In genomic region chr17:83913711-83914415, GRCm38 (mm10) we compare ENCODE assay signal across 10 mouse cellular contexts.
A peak's percentile ranks its signal among the peaks of the same experiment; 100 is the strongest.
DNase-seq lines count a peak whose midpoint lies in the region; ATAC-seq and TF ChIP-seq lines count a peak whose summit lies in the region.
"Had no signal": no experiment of that assay in that cellular context is flagged by ENCODE, and none has a peak within 500 bp of the region (broad histone marks: within the 10 kb centered on the region; RNA-seq: fewer than 3 reads in every experiment).

No protein-coding gene starts in this region.

- no peaks in the 10 kb centered on the region for H3K27me3 ChIP-seq in heart, postnatal 0 days (ENCODE audit: control insufficient read depth, insufficient read depth, low read length)
- no peaks in the 10 kb centered on the region for H3K27me3 ChIP-seq in heart, embryonic 12.5 days (replicated peaks)
- H3K27me3 ChIP-seq in midbrain, embryonic 11.5 days (ENCODE audit: control insufficient read depth, insufficient read depth, low read length), result no peaks in the 10 kb centered on the region
- H3K27me3 ChIP-seq in midbrain, postnatal 0 days (ENCODE audit: insufficient read depth, low read length), result no peaks in the 10 kb centered on the region
- no peaks in the 10 kb centered on the region for H3K27me3 ChIP-seq in embryonic facial prominence, embryonic 14.5 days (replicated peaks; ENCODE audit: control insufficient read depth, insufficient read depth, low read length)
- H3K27me3 ChIP-seq in stomach, embryonic 15.5 days (replicated peaks), result no peaks in the 10 kb centered on the region
- H3K27me3 ChIP-seq in liver, embryonic 11.5 days (replicated peaks; ENCODE audit: control insufficient read depth, insufficient read depth, low read length), result no peaks in the 10 kb centered on the region

- TF ChIP-seq CTCF in heart, postnatal 0 days (IDR thresholded peaks at IDR 0.05; ENCODE audit: low read depth), result no peak
- no peak for TF ChIP-seq CTCF in midbrain, postnatal 0 days (IDR thresholded peaks at IDR 0.05)

- ATAC-seq in heart, postnatal 0 days (ENCODE audit: insufficient read depth, low read depth), result no peak
- ATAC-seq in heart, embryonic 12.5 days (ENCODE audit: insufficient number of reproducible peaks, low FRiP score), result no peak
- ATAC-seq in midbrain, embryonic 11.5 days (ENCODE audit: low FRiP score), result no peak
- no peak for ATAC-seq in midbrain, postnatal 0 days (ENCODE audit: low FRiP score)
- ATAC-seq in embryonic facial prominence, embryonic 14.5 days (ENCODE audit: low read depth), result peak; percentile 87
- no peak for ATAC-seq in stomach, embryonic 15.5 days (ENCODE audit: insufficient read depth, low FRiP score, low read depth)
- no peak for ATAC-seq in liver, embryonic 11.5 days (replicated peaks; ENCODE audit: low FRiP score)

- H3K4me1 ChIP-seq in heart, postnatal 0 days (ENCODE audit: control insufficient read depth, insufficient read depth), result peaks cover 20% of the 10 kb centered on the region
- H3K4me1 ChIP-seq in heart, embryonic 12.5 days (replicated peaks), result peaks cover 39% of the 10 kb centered on the region
- H3K4me1 ChIP-seq in midbrain, embryonic 11.5 days (ENCODE audit: control insufficient read depth, insufficient read depth, low read length), result no peaks in the 10 kb centered on the region
- H3K4me1 ChIP-seq in midbrain, postnatal 0 days (ENCODE audit: insufficient read depth, low read length), result no peaks in the 10 kb centered on the region
- peaks cover 49% of the 10 kb centered on the region for H3K4me1 ChIP-seq in embryonic facial prominence, embryonic 14.5 days (ENCODE audit: control insufficient read depth, insufficient read depth, low read length)
- peaks cover 39% of the 10 kb centered on the region for H3K4me1 ChIP-seq in stomach, embryonic 15.5 days
- H3K4me1 ChIP-seq in liver, embryonic 11.5 days (replicated peaks; ENCODE audit: control insufficient read depth, insufficient read depth, low read length), result peaks cover 14% of the 10 kb centered on the region

- no peak for DNase-seq in heart, postnatal 0 days (ENCODE audit: low spot score)
- peak; percentile 88 for DNase-seq in midbrain, embryonic 11.5 days (ENCODE audit: low spot score, missing footprints)
- no peak for DNase-seq in midbrain, postnatal 0 days (ENCODE audit: low spot score)
- DNase-seq in embryonic facial prominence, embryonic 14.5 days (ENCODE audit: low spot score), result peak; percentile 92
- DNase-seq in adipocyte (ENCODE audit: low spot score), result no peak
- no peak for DNase-seq in liver, embryonic 11.5 days (ENCODE audit: low spot score)
- DNase-seq: adrenal gland, adult 8-10 months; cerebellum, postnatal 10 days had no signal

- H3K4me3 ChIP-seq in heart, postnatal 0 days (ENCODE audit: low read depth, low read length), result no peak overlapping the region
- no peak overlapping the region for H3K4me3 ChIP-seq in heart, embryonic 12.5 days
- no peak overlapping the region for H3K4me3 ChIP-seq in midbrain, embryonic 11.5 days (ENCODE audit: low read depth, low read length)
- no peak overlapping the region for H3K4me3 ChIP-seq in midbrain, postnatal 0 days (ENCODE audit: low read depth, low read length)
- no peak overlapping the region for H3K4me3 ChIP-seq in embryonic facial prominence, embryonic 14.5 days (ENCODE audit: low read depth, low read length)
- no peak overlapping the region for H3K4me3 ChIP-seq in stomach, embryonic 15.5 days (replicated peaks)
- H3K4me3 ChIP-seq in liver, embryonic 11.5 days (ENCODE audit: low read depth, low read length), result no peak overlapping the region

- H3K4me2 ChIP-seq in heart, postnatal 0 days (ENCODE audit: low read depth, low read length), result no peak overlapping the region
- no peak overlapping the region for H3K4me2 ChIP-seq in heart, embryonic 12.5 days
- H3K4me2 ChIP-seq in midbrain, embryonic 11.5 days, result no peak overlapping the region
- H3K4me2 ChIP-seq in midbrain, postnatal 0 days (ENCODE audit: low read depth, low read length, poor library complexity, severe bottlenecking), result no peak overlapping the region
- H3K4me2 ChIP-seq in embryonic facial prominence, embryonic 14.5 days (ENCODE audit: low read depth, low read length), result no peak overlapping the region
- H3K4me2 ChIP-seq in stomach, embryonic 15.5 days, result no peak overlapping the region
- no peak overlapping the region for H3K4me2 ChIP-seq in liver, embryonic 11.5 days

- no peaks in the 10 kb centered on the region for H3K36me3 ChIP-seq in heart, postnatal 0 days (replicated peaks; ENCODE audit: control insufficient read depth, insufficient read depth, low read length)
- H3K36me3 ChIP-seq in heart, embryonic 12.5 days, result no peaks in the 10 kb centered on the region
- H3K36me3 ChIP-seq in midbrain, embryonic 11.5 days (ENCODE audit: control insufficient read depth, insufficient read depth, low read length), result no peaks in the 10 kb centered on the region
- H3K36me3 ChIP-seq in midbrain, postnatal 0 days (ENCODE audit: insufficient read depth, low read length), result no peaks in the 10 kb centered on the region
- no peaks in the 10 kb centered on the region for H3K36me3 ChIP-seq in embryonic facial prominence, embryonic 14.5 days (ENCODE audit: control insufficient read depth, insufficient read depth, low read length)
- no peaks in the 10 kb centered on the region for H3K36me3 ChIP-seq in stomach, embryonic 15.5 days
- H3K36me3 ChIP-seq in liver, embryonic 11.5 days (ENCODE audit: control insufficient read depth, insufficient read depth, low read length), result no peaks in the 10 kb centered on the region

- WGBS in heart, postnatal 0 days, result 68% methylated on average over 13 of the region's 13 CpGs
- WGBS in heart, embryonic 12.5 days, result 57% methylated on average over 13 of the region's 13 CpGs
- WGBS in midbrain, embryonic 11.5 days, result 76% methylated on average over 13 of the region's 13 CpGs
- 74% methylated on average over 13 of the region's 13 CpGs for WGBS in midbrain, postnatal 0 days
- 33% methylated on average over 13 of the region's 13 CpGs for WGBS in embryonic facial prominence, embryonic 14.5 days
- 57% methylated on average over 13 of the region's 13 CpGs for WGBS in stomach, embryonic 15.5 days
- WGBS in liver, embryonic 11.5 days, result 71% methylated on average over 13 of the region's 13 CpGs

- H3K9ac ChIP-seq in heart, postnatal 0 days (replicated peaks; ENCODE audit: low read depth, low read length), result no peak overlapping the region
- H3K9ac ChIP-seq in heart, embryonic 12.5 days, result no peak overlapping the region
- no peak overlapping the region for H3K9ac ChIP-seq in midbrain, embryonic 11.5 days (ENCODE audit: low read length)
- H3K9ac ChIP-seq in midbrain, postnatal 0 days (replicated peaks; ENCODE audit: low read length, poor library complexity, severe bottlenecking), result no peak overlapping the region
- no peak overlapping the region for H3K9ac ChIP-seq in embryonic facial prominence, embryonic 14.5 days (ENCODE audit: low read depth, low read length)
- no peak overlapping the region for H3K9ac ChIP-seq in stomach, embryonic 15.5 days
- no peak overlapping the region for H3K9ac ChIP-seq in liver, embryonic 11.5 days (ENCODE audit: low read depth, low read length)

- H3K27ac ChIP-seq in heart, postnatal 0 days (ENCODE audit: low read depth), result 0 out of 2 replicates have a peak overlapping the region, but pooled peaks have one; percentile 19
- H3K27ac ChIP-seq in heart, embryonic 12.5 days (ENCODE audit: poor library complexity, severe bottlenecking), result no peak overlapping the region
- H3K27ac ChIP-seq in midbrain, embryonic 11.5 days (ENCODE audit: low read depth, low read length), result no peak overlapping the region
- no peak overlapping the region for H3K27ac ChIP-seq in midbrain, postnatal 0 days (ENCODE audit: low read depth, low read length)
- H3K27ac ChIP-seq in embryonic facial prominence, embryonic 14.5 days (replicated peaks; ENCODE audit: low read depth, low read length), result peak overlapping the region; percentile 91
- peak overlapping the region; percentile 64 for H3K27ac ChIP-seq in stomach, embryonic 15.5 days
- no peak overlapping the region for H3K27ac ChIP-seq in liver, embryonic 11.5 days (ENCODE audit: low read depth, low read length)

- no peaks in the 10 kb centered on the region for H3K9me3 ChIP-seq in heart, postnatal 0 days (replicated peaks; ENCODE audit: control insufficient read depth, low read length)
- no peaks in the 10 kb centered on the region for H3K9me3 ChIP-seq in heart, embryonic 12.5 days (replicated peaks)
- no peaks in the 10 kb centered on the region for H3K9me3 ChIP-seq in midbrain, embryonic 11.5 days (ENCODE audit: control insufficient read depth, low read length)
- no peaks in the 10 kb centered on the region for H3K9me3 ChIP-seq in midbrain, postnatal 0 days (ENCODE audit: low read length)
- no peaks in the 10 kb centered on the region for H3K9me3 ChIP-seq in embryonic facial prominence, embryonic 14.5 days (ENCODE audit: control insufficient read depth, low read length)
- H3K9me3 ChIP-seq in stomach, embryonic 15.5 days, result no peaks in the 10 kb centered on the region
- H3K9me3 ChIP-seq in liver, embryonic 11.5 days (ENCODE audit: control insufficient read depth, low read length), result no peaks in the 10 kb centered on the region

- TF ChIP-seq EP300 in heart, postnatal 0 days (IDR thresholded peaks at IDR 0.05; ENCODE audit: low read depth), result no peak

Comparison
In these comparisons a context has a peak if more than half of its experiments do, and no peak if none do; other contexts are left out.
1. DNase-seq: peak in midbrain, embryonic 11.5 days (single experiment) and embryonic facial prominence, embryonic 14.5 days (single experiment); none in heart, postnatal 0 days (single experiment), midbrain, postnatal 0 days (single experiment), adipocyte (single experiment) and liver, embryonic 11.5 days (single experiment).
2. H3K27ac ChIP-seq: peak in heart, postnatal 0 days (single experiment), embryonic facial prominence, embryonic 14.5 days (single experiment) and stomach, embryonic 15.5 days (single experiment); none in heart, embryonic 12.5 days (single experiment), midbrain, embryonic 11.5 days (single experiment), midbrain, postnatal 0 days (single experiment) and liver, embryonic 11.5 days (single experiment).